Mouse (Mus musculus): Measurements from ENCODE around the gene Tubb3.

Gene Tubb3

DNA sequence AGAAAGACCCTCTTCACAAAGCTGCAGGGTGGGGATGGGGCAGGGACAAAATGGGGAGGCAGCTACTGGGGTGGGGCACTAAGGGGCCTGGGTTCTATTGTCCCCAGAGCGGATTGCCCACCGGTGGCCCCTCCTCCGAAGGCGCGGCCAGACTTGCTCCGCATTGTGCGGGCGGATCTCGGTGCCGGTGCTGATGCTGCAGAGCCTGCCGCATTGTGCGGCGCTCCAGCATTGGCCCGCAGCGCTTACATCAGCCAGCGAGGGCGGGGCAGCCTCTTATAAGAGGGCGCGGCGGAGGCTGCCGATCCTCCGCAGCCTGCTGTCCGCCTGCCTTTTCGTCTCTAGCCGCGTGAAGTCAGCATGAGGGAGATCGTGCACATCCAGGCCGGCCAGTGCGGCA is at the start of gene Tubb3:
Gene Tubb3, plus strand, starts transcription at position 179 of the 400 bp plus-strand sequence.
- no peak for DNase-seq (ENCODE audit: low read depth in 1 of 2, low spot score in 2 of 2)

DNA sequence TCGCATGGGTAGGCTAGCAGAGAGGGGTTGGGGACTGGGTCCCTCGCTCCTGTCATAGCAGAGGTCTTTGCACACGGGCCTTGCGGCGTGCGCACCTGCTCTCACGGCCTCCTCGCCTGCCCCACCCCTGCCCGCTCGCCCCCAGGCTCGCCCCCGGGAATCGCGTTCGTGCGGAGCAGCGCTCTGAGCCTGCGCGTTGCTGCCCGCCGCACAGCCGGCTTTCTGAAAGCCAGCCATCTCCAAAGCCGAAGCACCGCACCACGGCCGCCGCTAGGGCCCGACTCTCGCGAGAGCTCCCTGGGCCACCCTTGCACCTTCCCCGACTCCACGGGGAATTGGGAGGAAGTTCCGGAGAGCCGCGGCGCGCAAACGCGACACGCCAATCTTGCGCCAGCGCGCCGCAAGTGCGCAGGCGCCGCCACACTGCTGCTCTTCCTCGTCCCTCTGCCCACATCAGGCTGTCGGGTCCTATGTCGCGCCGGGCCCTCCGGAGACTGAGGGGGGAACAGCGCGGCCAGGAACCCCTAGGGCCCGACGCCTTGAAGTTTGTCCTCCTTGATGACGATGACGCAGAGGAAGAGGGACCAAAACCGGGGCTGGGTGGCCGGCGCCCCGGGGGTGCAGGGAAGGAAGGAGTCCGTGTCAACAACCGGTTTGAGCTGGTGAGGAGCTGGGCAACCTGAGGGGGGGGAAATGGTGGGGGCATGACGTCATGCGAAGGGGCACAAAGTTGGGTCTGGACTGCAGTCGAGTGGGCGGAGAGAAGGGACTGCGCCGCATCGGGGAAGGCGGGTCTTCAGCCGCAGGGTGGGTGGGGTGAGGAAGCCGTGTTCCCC is 37.6 kb upstream of the Tubb3 start, which contains the start of gene Tcf25:
Gene Tcf25, plus strand, starts transcription at position 351 of the 836 bp plus-strand sequence.
- DNase-seq (ENCODE audit: low read depth in 1 of 2, low spot score in 2 of 2): peak; percentile 92 to 96

DNA sequence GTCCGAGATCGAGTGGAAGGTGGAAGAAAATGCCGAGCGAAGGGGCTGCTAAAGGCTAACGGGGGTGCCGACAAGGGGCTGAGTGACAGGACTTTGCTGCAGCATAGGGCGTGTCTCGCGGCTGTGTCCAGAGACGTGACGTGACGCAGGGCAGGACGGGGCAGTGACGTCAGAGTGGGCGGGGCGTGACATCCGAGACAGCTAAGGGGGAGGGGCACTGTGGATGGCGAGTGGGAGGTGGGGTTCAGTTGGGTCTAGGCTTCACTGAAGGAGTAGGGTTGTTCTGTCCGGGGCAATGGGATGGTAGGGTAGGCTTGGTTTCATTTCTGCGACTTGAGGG is 37.0 kb upstream of the Tubb3 start:
- peak; percentile 80 to 92 for DNase-seq (ENCODE audit: low read depth in 1 of 2, low spot score in 2 of 2)

- no peak for DNase-seq (ENCODE audit: low read depth in 1 of 2, low spot score in 2 of 2)
These were observed 35.5 kb upstream of the Tubb3 start for GRCm38 (mm10) chr8:123375701-123376100.

- no peak for DNase-seq (ENCODE audit: low read depth in 1 of 2, low spot score in 2 of 2)
These were observed 35.1 kb upstream of the Tubb3 start for GRCm38 (mm10) chr8:123376106-123376505.

GRCm38 (mm10) chr8:123381711-123382110 is 29.5 kb upstream of the Tubb3 start:
- DNase-seq (ENCODE audit: low read depth in 1 of 2, low spot score in 2 of 2): no peak

- DNase-seq (ENCODE audit: low read depth in 1 of 2, low spot score in 2 of 2): no peak
These were observed 28.7 kb upstream of the Tubb3 start for GRCm38 (mm10) chr8:123382516-123382915.

- no peak for DNase-seq (ENCODE audit: low read depth in 1 of 2, low spot score in 2 of 2)
These were observed 26.2 kb upstream of the Tubb3 start for GRCm38 (mm10) chr8:123384883-123385540.

DNA sequence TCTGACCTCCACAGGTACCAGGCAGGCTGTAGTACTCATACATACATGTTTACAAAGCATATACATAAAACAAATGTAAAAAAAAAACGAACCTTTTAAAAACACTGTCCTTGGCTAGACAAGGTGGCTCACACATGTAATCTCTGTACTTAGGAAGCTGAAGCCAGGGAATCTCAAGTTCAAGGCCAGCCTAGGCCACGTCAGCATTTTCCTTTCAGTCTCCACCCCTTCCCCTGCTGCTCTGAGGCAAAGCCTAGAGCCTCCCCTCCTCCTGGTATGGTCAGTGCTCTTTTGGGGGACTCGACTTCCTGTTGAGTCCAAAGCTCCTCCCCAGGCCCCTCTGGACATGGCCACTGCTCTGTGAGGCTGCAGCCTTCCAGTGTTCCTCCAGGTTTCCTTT is 24.2 kb upstream of the Tubb3 start:
- no peak for DNase-seq (ENCODE audit: low read depth in 1 of 2, low spot score in 2 of 2)

DNA sequence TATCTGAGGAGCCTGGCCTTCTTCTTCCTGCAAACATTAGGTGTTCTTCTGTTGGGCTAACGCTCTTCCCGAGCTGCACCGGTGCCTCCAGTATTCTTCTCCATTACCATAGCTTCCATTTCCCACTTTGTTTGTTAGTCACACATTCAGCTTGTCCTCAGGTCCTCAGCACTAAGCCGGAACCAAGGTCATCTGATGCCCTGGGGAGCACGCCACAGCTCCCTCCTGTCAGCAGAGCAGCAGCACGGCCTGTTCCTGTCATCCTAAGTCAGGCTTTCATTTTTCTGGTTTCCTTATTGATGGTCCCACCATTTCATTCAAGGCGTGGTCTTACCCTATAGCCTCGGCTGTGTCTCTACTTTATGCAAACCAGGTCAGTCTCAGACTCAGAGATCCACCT is 23.4 kb upstream of the Tubb3 start:
- no peak for DNase-seq (ENCODE audit: low read depth in 1 of 2, low spot score in 2 of 2)

DNA sequence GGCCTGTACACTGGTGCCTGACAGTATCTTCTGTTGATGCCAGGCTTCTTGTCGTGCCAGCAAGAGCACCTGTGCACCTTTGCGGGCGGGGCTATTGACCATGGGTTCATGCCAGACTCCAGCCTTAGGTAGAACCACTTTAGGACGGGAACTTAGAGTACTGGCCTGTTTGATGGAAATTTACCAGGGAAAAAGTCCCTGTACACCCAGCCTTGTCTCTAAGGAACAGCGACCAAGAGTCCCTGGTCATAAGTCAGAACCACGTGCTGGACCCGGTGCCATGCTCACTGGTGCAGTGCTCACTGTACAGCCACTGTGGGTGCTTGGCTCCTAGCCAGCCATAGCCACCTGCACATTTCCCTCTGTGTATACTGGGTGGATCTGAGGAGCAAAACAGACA is 22.2 kb upstream of the Tubb3 start:
- no peak for DNase-seq (ENCODE audit: low read depth in 1 of 2, low spot score in 2 of 2)

DNA sequence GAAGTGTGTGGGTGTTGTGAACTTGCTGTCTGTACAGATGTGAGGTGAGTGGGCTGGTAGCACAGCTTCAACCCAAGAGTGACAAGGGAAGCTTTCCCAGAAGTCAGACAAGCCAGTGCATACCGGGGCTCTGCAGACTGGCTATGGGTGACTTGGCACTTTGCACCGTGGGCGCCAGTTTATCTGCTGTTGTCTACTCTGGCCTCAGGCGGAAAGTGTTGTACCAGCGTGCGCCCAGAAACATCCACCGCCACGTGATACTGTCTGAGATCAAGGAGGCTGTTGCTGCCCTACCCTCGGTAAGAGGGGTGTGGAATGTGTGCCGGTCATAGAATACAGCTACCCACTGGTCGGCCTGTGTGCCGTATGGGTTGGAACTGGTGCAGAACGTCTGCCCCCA is 12.9 kb upstream of the Tubb3 start:
- no peak for DNase-seq (ENCODE audit: low read depth in 1 of 2, low spot score in 2 of 2)

GRCm38 (mm10) chr8:123401936-123402335 is 9.3 kb upstream of the Tubb3 start:
- no peak for DNase-seq (ENCODE audit: low read depth in 1 of 2, low spot score in 2 of 2)

DNA sequence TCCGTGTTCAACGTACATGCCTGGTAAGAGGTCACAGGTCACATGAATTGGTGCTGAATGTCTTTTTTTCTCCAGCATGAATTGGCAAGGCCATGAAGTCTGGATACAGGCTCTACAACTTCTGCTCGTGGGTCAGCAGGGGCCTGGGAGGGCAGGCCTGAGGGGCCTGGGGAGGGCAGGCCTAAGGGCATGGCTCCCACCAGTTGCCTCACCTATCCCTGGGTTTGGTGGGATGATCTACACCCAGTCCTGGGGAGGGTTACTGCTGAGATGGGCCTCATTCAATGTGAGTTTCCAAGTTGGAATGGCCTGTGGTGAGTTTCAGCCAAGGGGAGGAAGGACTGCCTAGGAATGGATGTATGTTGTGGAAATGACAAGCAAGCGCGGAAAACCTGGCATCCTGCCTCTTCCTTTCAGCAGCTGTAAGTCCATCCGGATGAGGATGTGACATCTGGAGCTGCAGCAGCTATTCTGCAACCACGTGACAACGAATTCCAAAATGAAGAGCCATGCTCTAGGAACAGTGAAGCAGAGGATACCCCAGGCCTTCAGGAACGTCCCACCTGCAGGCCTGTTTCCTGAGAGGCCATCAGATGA is 8.4 kb upstream of the Tubb3 start:
- DNase-seq (ENCODE audit: low read depth in 1 of 2, low spot score in 2 of 2): no peak

GRCm38 (mm10) chr8:123404521-123404920 is 6.7 kb upstream of the Tubb3 start:
- DNase-seq (ENCODE audit: low read depth in 1 of 2, low spot score in 2 of 2): no peak

DNA sequence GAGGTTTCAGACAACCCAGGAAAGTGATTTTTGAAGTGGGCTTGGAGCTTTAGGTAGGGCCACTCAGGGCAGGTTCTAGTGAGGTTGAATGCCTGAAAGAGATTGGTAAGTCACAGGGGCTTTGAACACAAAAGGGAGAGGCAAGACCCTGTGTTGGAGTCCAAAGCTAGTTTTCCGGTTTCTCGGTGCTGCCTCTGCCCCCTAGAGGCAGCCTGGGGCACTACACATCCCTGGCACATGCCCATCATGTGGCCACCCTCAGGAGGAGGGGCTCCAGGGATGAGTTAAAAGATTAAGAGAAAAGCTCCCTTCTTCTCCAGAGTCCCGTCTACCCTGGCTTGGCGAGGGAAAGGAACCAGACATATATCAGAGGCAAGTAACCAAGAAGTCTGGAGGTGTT is 4.4 kb upstream of the Tubb3 start, which contains the start of gene Mc1r:
Gene Mc1r, plus strand, starts transcription at position 322 of the 400 bp plus-strand sequence.
- peak in 1 of 2 experiments; percentile 34 for DNase-seq (ENCODE audit: low read depth in 1 of 2, low spot score in 2 of 2)

DNA sequence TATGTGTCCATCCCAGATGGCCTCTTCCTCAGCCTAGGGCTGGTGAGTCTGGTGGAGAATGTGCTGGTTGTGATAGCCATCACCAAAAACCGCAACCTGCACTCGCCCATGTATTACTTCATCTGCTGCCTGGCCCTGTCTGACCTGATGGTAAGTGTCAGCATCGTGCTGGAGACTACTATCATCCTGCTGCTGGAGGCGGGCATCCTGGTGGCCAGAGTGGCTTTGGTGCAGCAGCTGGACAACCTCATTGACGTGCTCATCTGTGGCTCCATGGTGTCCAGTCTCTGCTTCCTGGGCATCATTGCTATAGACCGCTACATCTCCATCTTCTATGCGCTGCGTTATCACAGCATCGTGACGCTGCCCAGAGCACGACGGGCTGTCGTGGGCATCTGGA is 3.6 kb upstream of the Tubb3 start:
- DNase-seq (ENCODE audit: low read depth in 1 of 2, low spot score in 2 of 2): no peak

- no peak for DNase-seq (ENCODE audit: low read depth in 1 of 2, low spot score in 2 of 2)
These were observed 2.4 kb upstream of the Tubb3 start for GRCm38 (mm10) chr8:123408586-123409544.

DNA sequence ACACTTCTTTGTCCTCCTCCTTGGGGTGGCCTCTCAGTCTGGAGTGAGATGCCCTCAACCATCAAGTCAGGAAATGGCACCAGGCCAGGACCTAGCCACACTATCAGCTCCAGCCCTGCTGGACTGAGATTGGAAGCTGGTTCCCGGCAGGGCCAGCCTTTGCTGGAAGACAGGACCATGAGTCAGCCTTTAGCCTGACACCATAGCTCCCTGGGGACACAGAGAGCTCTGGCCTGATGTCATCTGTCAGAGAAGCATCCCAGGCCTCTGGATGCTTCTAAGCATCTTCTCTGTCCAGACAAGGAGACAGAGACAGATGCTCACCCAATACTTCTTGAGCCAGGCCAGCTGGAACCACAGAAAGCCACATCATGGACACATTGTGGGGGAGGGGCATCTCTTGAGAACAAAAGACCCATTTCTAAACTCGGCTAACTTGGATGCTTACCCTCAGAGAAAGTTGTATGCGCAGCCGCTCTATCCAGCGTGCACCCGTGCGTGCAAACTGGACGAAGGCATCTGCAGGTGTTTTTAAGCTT is 1.1 kb upstream of the Tubb3 start:
- DNase-seq (ENCODE audit: low read depth in 1 of 2, low spot score in 2 of 2): no peak

GRCm38 (mm10) chr8:123410788-123411187 is 436 bp upstream of the Tubb3 start:
- no peak for DNase-seq (ENCODE audit: low read depth in 1 of 2, low spot score in 2 of 2)
